Mouse (Mus musculus) heart, adult 2 months (tissue): ENCODE data around the gene Gm14444. TPM values are rescaled to one million over a fixed set of nuclear protein-coding genes. Genes with fewer than 3 reads are reported as not detected.
"Not testable (repeated sequence)": the region's sequence is repeated elsewhere in the genome, so short reads cannot be mapped to it uniquely, and the experiment has no call there.

ENCODE experiments used
- DNase-seq, 2 experiments: peaks; one replicate each; pipeline ENCODE4 v3.0.0; 2021
- H3K27ac ChIP-seq: fragments of 200-600 bp; 2 replicates; pipeline ENCODE4 v1.8.1; 2022
- H3K27me3 ChIP-seq: fragments of 200-500 bp; 2 replicates; pipeline ENCODE4 v1.6.1; 2012; ENCODE audit warnings: mild to moderate bottlenecking, low read length, inconsistent platforms, mixed read lengths; ENCODE audit not compliant: control insufficient read depth, insufficient read depth
- H3K36me3 ChIP-seq: fragments of 200-500 bp; 2 replicates; pipeline ENCODE4 v1.6.1; 2012; ENCODE audit warnings: low read length, inconsistent platforms; ENCODE audit not compliant: control insufficient read depth, insufficient read depth
- H3K4me1 ChIP-seq: fragments of 200-500 bp; 2 replicates; pipeline ENCODE4 v1.6.1; 2011; ENCODE audit warnings: low read length; ENCODE audit not compliant: control insufficient read depth, insufficient read depth
- H3K4me3 ChIP-seq: fragments of 200-600 bp; 2 replicates; pipeline ENCODE4 v1.8.1; 2022
- H3K79me2 ChIP-seq: fragments of 200-500 bp; replicated peaks from 2 replicates; pipeline ENCODE4 v1.6.1; 2012; ENCODE audit warnings: mild to moderate bottlenecking, inconsistent platforms, low read length, moderate library complexity, mixed read lengths; ENCODE audit not compliant: control insufficient read depth, insufficient read depth
- H3K9ac ChIP-seq: fragments of 200-500 bp; 2 replicates; pipeline ENCODE4 v1.6.1; 2012; ENCODE audit warnings: low read depth, mild to moderate bottlenecking, control low read depth, inconsistent platforms, low read length, mixed read lengths
- whole genome bisulfite sequencing: fragments of 180-500 bp; shearing (Covaris S2); methylation state at CpG from one replicate; pipeline ENCODE4 v1.1.7; 2018; 5-methylcytosine and 5-hydroxymethylcytosine counted together
- intact Hi-C: fragments of 180-260 bp; cut with DNase I; formaldehyde crosslinking; loops from one replicate; pipeline ENCODE4 v1.15.1; 2025
- long read RNA-seq: library from polyadenylated mRNA; stranded (forward); transcript quantifications from one replicate; pipeline ENCODE4 v2.0.0, GENCODE M21; 2021
- polyA plus RNA-seq: library from polyadenylated mRNA; depleted of rRNA; stranded (reverse); fragments of >200 nt; gene quantifications from 2 replicates; pipeline ENCODE4 v1.2.3, GENCODE M21; 2012; rRNA removed
- total RNA-seq, 2 experiments: library from RNA; stranded (reverse); gene quantifications; 2 replicates each; pipeline ENCODE4 v1.2.3; 2021

Gm14444 gene
- total RNA-seq (under 1 TPM; 0.34 to 0.64 TPM), polyA plus RNA-seq (not detected in 2 replicates)
- long read RNA-seq, partial matches to known transcripts: 1 of 1 reads
- long read RNA-seq, other reads (novel, unspliced or antisense): 0 of 1 reads

- H3K4me1 ChIP-seq, DNase-seq, H3K9ac ChIP-seq, H3K36me3 ChIP-seq, H3K27ac ChIP-seq, H3K27me3 ChIP-seq, H3K79me2 ChIP-seq, intact Hi-C loops, H3K4me3 ChIP-seq: not testable (repeated sequence)
- 52% methylated on average over 1 of the region's 1 CpGs for WGBS
These were observed at the start of gene Gm14444 for GRCm38 (mm10) chr2:175010022-175010421. Gm14444 (plus strand) TSS chr2:175010241.

GRCm38 (mm10) chr2:174965466-174965865 lies 44.6 kb upstream of the Gm14444 start:
- WGBS: 52% methylated on average over 3 of the region's 3 CpGs
- H3K27me3 ChIP-seq, H3K4me1 ChIP-seq, H3K9ac ChIP-seq, H3K79me2 ChIP-seq, H3K4me3 ChIP-seq, H3K27ac ChIP-seq, intact Hi-C loops, DNase-seq, H3K36me3 ChIP-seq: not testable (repeated sequence)

- H3K9ac ChIP-seq, H3K36me3 ChIP-seq, H3K4me3 ChIP-seq, H3K4me1 ChIP-seq, DNase-seq, H3K27ac ChIP-seq, H3K79me2 ChIP-seq, H3K27me3 ChIP-seq, intact Hi-C loops: not testable (repeated sequence)
- WGBS: 97% methylated on average over 27 of the region's 27 CpGs
These were observed 34.2 kb downstream of the Gm14444 start for GRCm38 (mm10) chr2:175044268-175044667.

GRCm38 (mm10) chr2:175067681-175068261 lies 57.7 kb downstream of the Gm14444 start, which contains the start of gene Gm14393:
Gm14393 (minus strand) TSS chr2:175067781.
- WGBS: 68% methylated on average over 1 of the region's 1 CpGs
- H3K79me2 ChIP-seq, H3K9ac ChIP-seq, H3K27me3 ChIP-seq, H3K27ac ChIP-seq, H3K36me3 ChIP-seq, DNase-seq, H3K4me3 ChIP-seq, H3K4me1 ChIP-seq, intact Hi-C loops: not testable (repeated sequence)

Other genes starting within 250 kb of the Gm14444 start
- gene Edn3, start 249.6 kb upstream of the Gm14444 start, total RNA-seq: 1 to 10 TPM; 1.4 to 1.5 TPM
- 0.37 and 0.47 TPM in 2 replicates for gene Edn3, start 249.6 kb upstream of the Gm14444 start, polyA plus RNA-seq
- gene Gm14393, start 57.5 kb downstream of the Gm14444 start, total RNA-seq: 1 to 10 TPM in 1 of 2 experiments, under 1 TPM in 1; 0.63 to 1.5 TPM
- not detected in 2 replicates for gene Gm14393, start 57.5 kb downstream of the Gm14444 start, polyA plus RNA-seq
- gene Gm14399, start 131.8 kb downstream of the Gm14444 start, total RNA-seq: 10 to 100 TPM; 10.0 to 11.6 TPM
- 1.0 and 67.7 TPM in 2 replicates for gene Gm14399, start 131.8 kb downstream of the Gm14444 start, polyA plus RNA-seq
- under 1 TPM; 0.26 to 0.30 TPM for gene Gm14443, start 165.6 kb downstream of the Gm14444 start, total RNA-seq
- 0.15 and 0.29 TPM in 2 replicates for gene Gm14443, start 165.6 kb downstream of the Gm14444 start, polyA plus RNA-seq
- gene Gm14391, start 196.7 kb downstream of the Gm14444 start, total RNA-seq: 10 to 100 TPM; 65.8 to 72.9 TPM
- gene Gm14391, start 196.7 kb downstream of the Gm14444 start, polyA plus RNA-seq: 4.2 and 10.5 TPM in 2 replicates